Mouse (Mus musculus) adrenal gland (tissue): ENCODE measurements around the gene Tyk2.

Experiments
- intact Hi-C: fragments of 180-260 bp; cut with DNase I; formaldehyde crosslinking; loops from one replicate; pipeline ENCODE4 v1.15.1; 2025

Tyk2 gene

GRCm38 (mm10) chr9:21149654-21150419, 18.8 kb upstream of the Tyk2 start, which contains the start of gene Cdc37:
Gene Cdc37 (minus strand): TSS chr9:21149982.
- intact Hi-C loops, result no loop called here

- intact Hi-C loops, result no loop called here
Observed at GRCm38 (mm10) chr9:21149077-21149653, 18.1 kb upstream of the Tyk2 start.

GRCm38 (mm10) chr9:21148427-21148826, 17.4 kb upstream of the Tyk2 start:
- intact Hi-C loops, result no loop called here

GRCm38 (mm10) chr9:21146722-21147121, 15.7 kb upstream of the Tyk2 start:
- intact Hi-C loops, result no loop called here

GRCm38 (mm10) chr9:21145431-21145830, 14.4 kb upstream of the Tyk2 start:
- intact Hi-C loops, result no loop called here

GRCm38 (mm10) chr9:21144361-21144760, 13.3 kb upstream of the Tyk2 start:
- intact Hi-C loops, result no loop called here

- intact Hi-C loops, result no loop called here
Observed at GRCm38 (mm10) chr9:21141922-21142321, 10.9 kb upstream of the Tyk2 start.

- intact Hi-C loops, result loop anchor here (5.0 kb wide), 2 partner anchors 106 to 231 kb away; partner anchors contain the start of gene Icam5
Observed at GRCm38 (mm10) chr9:21138386-21138785, 7.3 kb upstream of the Tyk2 start.

- intact Hi-C loops, result loop anchor here (5.0 kb wide), 2 partner anchors 105 to 230 kb away; partner anchors contain the start of gene Icam5
Observed at GRCm38 (mm10) chr9:21137229-21137628, 6.2 kb upstream of the Tyk2 start.

- intact Hi-C loops, result loop anchor here (5.0 kb wide), 2 partner anchors 104 to 229 kb away; partner anchors contain the start of gene Icam5
Observed at GRCm38 (mm10) chr9:21136401-21136800, 5.4 kb upstream of the Tyk2 start.

- intact Hi-C loops, result loop anchor here (5.0 kb wide), 2 partner anchors 104 to 229 kb away; partner anchors contain the start of gene Icam5
Observed at GRCm38 (mm10) chr9:21135941-21136381, 4.9 kb upstream of the Tyk2 start.

GRCm38 (mm10) chr9:21135329-21135890, 4.4 kb upstream of the Tyk2 start:
- intact Hi-C loops, result loop anchor here (5.0 kb wide), 2 partner anchors 103 to 228 kb away; partner anchors contain the start of gene Icam5

GRCm38 (mm10) chr9:21134595-21135328, 3.7 kb upstream of the Tyk2 start:
- intact Hi-C loops, result loop anchor here (5.0 kb wide), 2 partner anchors 102 to 227 kb away; partner anchors contain the start of gene Icam5

- intact Hi-C loops, result no loop called here
Observed at GRCm38 (mm10) chr9:21133064-21133707, 2.1 kb upstream of the Tyk2 start.

- intact Hi-C loops, result no loop called here
Observed at GRCm38 (mm10) chr9:21132102-21132775, 1.2 kb upstream of the Tyk2 start.

- intact Hi-C loops, result loop anchor here (5.0 kb wide), 1 partner anchor 34 kb away; the partner anchor contains the start of genes Gm38431 and Raver1
Observed at GRCm38 (mm10) chr9:21126259-21126627, 4.8 kb downstream of the Tyk2 start.

GRCm38 (mm10) chr9:21125502-21126258, 5.4 kb downstream of the Tyk2 start:
- intact Hi-C loops, result loop anchor here (5.0 kb wide), 1 partner anchor 33 kb away; the partner anchor contains the start of genes Gm38431 and Raver1

GRCm38 (mm10) chr9:21124837-21125236, 6.2 kb downstream of the Tyk2 start:
- intact Hi-C loops, result loop anchor here (5.0 kb wide), 1 partner anchor 33 kb away; the partner anchor contains the start of genes Gm38431 and Raver1

- intact Hi-C loops, result no loop called here
Observed at GRCm38 (mm10) chr9:21121483-21121882, 9.6 kb downstream of the Tyk2 start.
